Mouse (Mus musculus) heart, embryonic 14.5 days (tissue): Measurements from ENCODE around the gene Runx3. TPM values are rescaled to one million over a fixed set of nuclear protein-coding genes. Genes with fewer than 3 reads are reported as not detected.

Experiments
- ATAC-seq: fragments of 200-750 bp; cut with Nextera tagmentation; 2 replicates; pipeline ENCODE4 v1.8.0; 2017; ENCODE audit warnings: low read depth, moderate TSS enrichment; ENCODE audit not compliant: insufficient number of reproducible peaks, insufficient read depth, low FRiP score
- H3K27ac ChIP-seq, 2 experiments: fragments of 200-500 bp in 1 of 2; fragments of 300-500 bp in 1 of 2; sonication (generic) in 1 of 2; replicated peaks in 1 of 2; 2 replicates each; pipeline ENCODE4 v1.5.1; 2012 to 2014; ENCODE audit warnings: low read depth in 2 of 2, low read length in 2 of 2, control low read depth in 1 of 2, mild to moderate bottlenecking in 1 of 2, mixed read lengths in 1 of 2; ENCODE audit not compliant: control insufficient read depth in 1 of 2, insufficient read depth in 1 of 2
- H3K27me3 ChIP-seq: fragments of 300-500 bp; sonication (generic); 2 replicates; pipeline ENCODE4 v1.6.1; 2014; ENCODE audit warnings: mild to moderate bottlenecking, low read length, control low read depth; ENCODE audit not compliant: control insufficient read depth, insufficient read depth
- H3K36me3 ChIP-seq: fragments of 300-500 bp; sonication (generic); 2 replicates; pipeline ENCODE4 v1.6.1; 2014; ENCODE audit warnings: mild to moderate bottlenecking, control low read depth, low read length, mixed read lengths; ENCODE audit not compliant: control insufficient read depth, insufficient read depth
- H3K4me1 ChIP-seq, 2 experiments: fragments of 200-500 bp in 1 of 2; fragments of 300-500 bp in 1 of 2; sonication (generic) in 1 of 2; 2 replicates each; pipeline ENCODE4 v1.6.1; 2012 to 2014; ENCODE audit warnings: low read length in 2 of 2, control low read depth in 1 of 2, mixed read lengths in 1 of 2; ENCODE audit not compliant: control insufficient read depth in 2 of 2, insufficient read depth in 2 of 2
- H3K4me2 ChIP-seq: fragments of 300-500 bp; sonication (generic); 2 replicates; pipeline ENCODE4 v1.6.1; 2014; ENCODE audit warnings: mild to moderate bottlenecking, low read length
- H3K4me3 ChIP-seq, 2 experiments: fragments of 200-500 bp in 1 of 2; fragments of 300-500 bp in 1 of 2; sonication (generic) in 1 of 2; 2 replicates each; pipeline ENCODE4 v1.5.1; 2012 to 2014; ENCODE audit warnings: low read length in 2 of 2, mild to moderate bottlenecking in 2 of 2, control low read depth in 1 of 2, low read depth in 1 of 2, moderate library complexity in 1 of 2; ENCODE audit not compliant: control insufficient read depth in 1 of 2, insufficient read depth in 1 of 2
- H3K9ac ChIP-seq: fragments of 300-500 bp; sonication (generic); 2 replicates; pipeline ENCODE4 v1.6.1; 2014; ENCODE audit warnings: mild to moderate bottlenecking, low read length
- H3K9me3 ChIP-seq: fragments of 300-500 bp; sonication (generic); 2 replicates; pipeline ENCODE4 v1.6.1; 2016; ENCODE audit warnings: low read length, control low read depth; ENCODE audit not compliant: control insufficient read depth
- WGBS: fragments of 180-500 bp; shearing (Covaris S2); extraction: QIAGEN DNeasy Blood & Tissue Kit; methylation state at CpG from one replicate; pipeline ENCODE4 v1.1.7; 2014; 5-methylcytosine and 5-hydroxymethylcytosine counted together
- polyA plus RNA-seq: library from polyadenylated mRNA; unstranded; fragments of >200 nt; fragmentation: Nextera tagmentation; extraction: Ambion mirVana; gene quantifications from 2 replicates; pipeline ENCODE4 v1.2.1, GENCODE M21; 2014

Gene Runx3
- polyA plus RNA-seq, 1 experiment from 2014 or later: 0.09 TPM

DNA sequence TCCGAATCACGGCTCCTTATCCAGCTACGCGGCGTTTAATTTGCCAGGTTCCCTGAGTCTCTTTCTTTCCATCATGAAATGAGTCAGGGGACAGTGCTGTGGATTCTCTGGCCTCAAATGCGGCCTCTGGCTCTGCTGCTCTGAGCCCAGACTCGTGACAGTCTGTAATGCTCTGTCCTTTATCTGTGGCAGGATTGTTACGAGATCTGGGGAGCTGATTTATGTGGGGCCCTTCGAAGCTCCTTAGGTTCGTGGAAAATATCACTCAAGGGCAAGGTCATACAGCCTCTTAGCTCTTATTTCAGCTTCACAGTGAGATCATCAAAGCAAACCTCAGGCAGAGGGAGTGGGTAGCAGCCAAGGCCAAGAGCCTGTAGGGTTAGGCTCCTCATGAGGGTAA is 6.2 kb upstream of the Runx3 start:
- Histone ChIP-seq H3K36me3 (no peaks in the 10 kb centered on the region), H3K27me3 (peaks cover 17% of the 10 kb centered on the region), H3K4me2 (no peak overlapping the region), H3K9me3 (peaks cover 16% of the 10 kb centered on the region), H3K4me1 (no peaks in the 10 kb centered on the region), H3K9ac (no peak overlapping the region), H3K27ac (no peak overlapping the region), H3K4me3 (no peak overlapping the region)
- 74% methylated on average over 10 of the region's 10 CpGs for WGBS
- ATAC-seq: no peak

DNA sequence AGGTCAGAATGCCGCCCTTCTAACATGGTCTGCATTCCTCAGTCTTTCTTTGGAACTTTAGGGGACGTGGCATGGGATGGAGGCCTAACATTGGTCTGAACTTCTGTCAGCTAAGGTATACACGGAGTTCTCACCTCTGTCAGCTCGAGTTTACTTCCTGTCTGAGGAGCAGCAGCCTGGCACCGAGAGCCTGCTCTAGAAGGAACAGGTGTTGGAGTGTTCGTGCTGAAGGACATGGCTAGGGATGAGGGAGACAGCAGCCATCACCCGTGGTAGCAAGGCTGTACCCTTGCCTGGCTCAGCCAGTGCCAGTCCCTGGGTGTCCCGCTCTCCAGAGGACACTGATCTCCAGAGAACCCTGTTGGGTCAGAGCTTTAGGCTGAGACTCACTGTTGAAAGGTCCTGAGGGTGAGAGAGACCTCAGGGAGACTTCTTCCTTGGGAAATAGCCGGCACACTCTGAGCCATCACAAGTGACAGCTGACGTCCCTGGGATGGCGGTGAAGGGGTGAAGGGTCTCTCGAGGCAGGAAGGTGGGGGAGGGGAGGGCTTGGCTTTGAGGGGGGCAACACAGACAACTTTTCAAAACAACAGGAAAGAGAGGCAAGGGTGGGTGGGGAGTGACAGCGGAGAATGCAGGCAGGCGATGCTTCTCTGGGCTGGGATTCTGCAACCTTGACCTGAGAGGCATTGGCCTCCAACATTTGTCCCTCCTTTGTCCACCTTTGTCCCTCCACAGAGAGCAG is 4.9 kb upstream of the Runx3 start:
- Histone ChIP-seq H3K9ac (no peak overlapping the region), H3K4me1 (no peaks in the 10 kb centered on the region), H3K4me2 (no peak overlapping the region), H3K27ac (no peak overlapping the region), H3K9me3 (peaks cover 16% of the 10 kb centered on the region), H3K27me3 (peaks cover 8% of the 10 kb centered on the region; the same call in 1 of the 2 replicates), H3K4me3 (no peak overlapping the region), H3K36me3 (no peaks in the 10 kb centered on the region)
- ATAC-seq: no peak
- 44% methylated on average over 14 of the region's 14 CpGs for WGBS

DNA sequence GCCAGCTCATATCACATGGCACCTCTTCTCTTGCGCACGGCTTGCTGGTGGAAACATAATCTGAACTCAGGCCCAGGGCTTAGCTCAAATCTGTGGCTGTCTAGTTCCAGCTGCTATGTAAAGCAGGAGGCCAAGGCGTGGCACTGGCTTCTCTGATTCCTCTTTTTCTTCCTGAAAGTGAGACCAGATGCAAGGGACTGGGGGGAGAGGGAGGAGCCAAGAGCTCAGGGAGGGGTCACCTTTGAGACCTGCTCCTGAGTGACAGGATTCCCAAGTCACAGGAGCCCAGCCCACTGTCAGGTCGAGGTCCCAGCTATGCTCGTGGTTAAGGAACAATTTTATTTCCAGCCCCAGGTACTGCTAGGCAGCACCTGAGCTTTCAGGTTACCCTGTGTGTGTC is 4.1 kb upstream of the Runx3 start:
- no peak overlapping the region for H3K4me2 ChIP-seq
- ATAC-seq: no peak
- H3K9ac ChIP-seq: no peak overlapping the region
- H3K36me3 ChIP-seq: no peaks in the 10 kb centered on the region
- no peaks in the 10 kb centered on the region for H3K4me1 ChIP-seq
- H3K27ac ChIP-seq: no peak overlapping the region
- WGBS: 59% methylated on average over 5 of the region's 5 CpGs
- H3K4me3 ChIP-seq: no peak overlapping the region
- H3K9me3 ChIP-seq: peaks cover 16% of the 10 kb centered on the region
- peaks cover 6% of the 10 kb centered on the region; the same call in 1 of the 2 replicates for H3K27me3 ChIP-seq

DNA sequence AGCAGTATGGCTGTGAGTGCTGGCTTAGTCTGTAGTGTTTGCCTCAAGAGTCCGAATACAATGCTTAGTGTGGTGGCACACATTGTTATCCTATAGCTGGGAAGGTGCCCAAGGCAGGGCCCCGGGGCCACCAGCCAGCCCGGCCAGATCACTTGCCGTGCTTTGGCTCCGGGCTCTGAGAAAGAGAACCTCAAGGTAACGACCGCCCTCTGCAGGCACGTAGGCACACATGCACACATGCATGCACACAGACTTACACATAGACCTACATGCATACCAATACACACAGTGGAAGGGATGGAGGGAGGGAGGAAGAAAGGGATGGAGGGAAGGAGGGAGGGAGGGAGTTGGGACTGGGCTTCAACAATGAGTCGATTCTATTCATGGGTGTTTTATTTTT is 2.6 kb upstream of the Runx3 start:
- Histone ChIP-seq H3K27ac (no peak overlapping the region), H3K4me1 (no peaks in the 10 kb centered on the region), H3K36me3 (no peaks in the 10 kb centered on the region), H3K9ac (no peak overlapping the region), H3K4me3 (no peak overlapping the region), H3K4me2 (no peak overlapping the region), H3K27me3 (peaks cover 8% of the 10 kb centered on the region), H3K9me3 (peaks cover 3% of the 10 kb centered on the region; the same call in 1 of the 2 replicates)
- 90% methylated on average over 9 of the region's 9 CpGs for WGBS
- no peak for ATAC-seq

DNA sequence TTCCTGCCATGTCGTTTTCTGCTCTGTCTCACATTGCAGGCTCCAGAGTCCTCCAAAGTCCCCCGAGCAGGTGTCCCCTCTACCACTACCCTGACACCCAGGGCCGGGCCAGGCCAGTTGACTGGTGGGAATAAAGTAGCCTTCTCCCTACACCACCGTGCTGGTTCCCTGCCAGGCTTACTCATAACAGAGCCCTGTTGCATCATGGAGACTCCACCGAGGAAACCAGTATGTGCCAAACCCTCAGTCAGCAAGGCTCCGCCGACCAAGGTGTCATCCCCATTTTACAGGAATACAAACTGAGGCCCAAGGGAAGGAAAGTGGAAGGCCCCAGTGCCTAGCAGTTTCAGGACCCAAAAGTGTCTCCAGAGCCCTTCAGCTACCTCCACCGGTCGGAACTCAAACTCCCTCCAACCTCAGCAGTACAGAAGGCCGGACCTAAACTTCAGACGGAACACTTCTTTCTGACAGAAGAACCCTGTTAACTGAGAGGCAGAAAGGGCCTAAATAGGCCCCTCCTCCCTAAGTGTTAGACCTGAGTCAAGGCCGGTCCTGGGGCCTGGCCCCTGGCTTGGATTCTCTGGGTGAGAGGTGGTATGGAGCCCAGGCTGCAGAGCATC is 1.5 kb upstream of the Runx3 start:
- 83% methylated on average over 12 of the region's 12 CpGs for WGBS
- Histone ChIP-seq H3K36me3 (no peaks in the 10 kb centered on the region), H3K4me1 (no peaks in the 10 kb centered on the region), H3K27ac (no peak overlapping the region), H3K9me3 (no peaks in the 10 kb centered on the region), H3K9ac (no peak overlapping the region), H3K4me3 (no peak overlapping the region), H3K4me2 (no peak overlapping the region), H3K27me3 (peaks cover 9% of the 10 kb centered on the region)
- ATAC-seq: no peak

DNA sequence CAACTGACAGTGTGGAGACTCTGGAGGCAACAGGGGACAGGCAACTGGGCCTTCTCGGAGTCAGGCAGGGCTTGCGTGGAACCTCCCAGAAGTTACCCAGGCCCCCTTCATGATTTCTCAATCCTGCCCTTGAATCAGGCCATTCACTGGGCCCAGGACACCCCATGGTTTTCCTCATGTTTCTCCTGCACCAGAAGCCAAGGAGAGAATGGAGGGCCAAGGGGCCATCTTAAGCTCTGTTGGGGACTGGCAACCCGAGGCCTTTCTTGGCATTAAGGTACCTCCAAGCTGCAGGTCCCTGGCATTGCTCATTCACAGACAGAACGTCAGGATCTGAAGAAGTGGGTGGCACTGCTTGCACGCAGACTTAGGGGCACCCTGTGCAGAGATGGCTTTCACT is 3.3 kb downstream of the Runx3 start:
- peaks cover 30% of the 10 kb centered on the region for H3K27me3 ChIP-seq
- H3K4me3 ChIP-seq: no peak overlapping the region
- 81% methylated on average over 5 of the region's 5 CpGs for WGBS
- H3K4me2 ChIP-seq: no peak overlapping the region
- no peak overlapping the region for H3K9ac ChIP-seq
- H3K4me1 ChIP-seq: no peaks in the 10 kb centered on the region; a peak in 2 of 4 replicates
- no peak for ATAC-seq
- H3K36me3 ChIP-seq: no peaks in the 10 kb centered on the region
- H3K27ac ChIP-seq: no peak overlapping the region
- H3K9me3 ChIP-seq: no peaks in the 10 kb centered on the region

DNA sequence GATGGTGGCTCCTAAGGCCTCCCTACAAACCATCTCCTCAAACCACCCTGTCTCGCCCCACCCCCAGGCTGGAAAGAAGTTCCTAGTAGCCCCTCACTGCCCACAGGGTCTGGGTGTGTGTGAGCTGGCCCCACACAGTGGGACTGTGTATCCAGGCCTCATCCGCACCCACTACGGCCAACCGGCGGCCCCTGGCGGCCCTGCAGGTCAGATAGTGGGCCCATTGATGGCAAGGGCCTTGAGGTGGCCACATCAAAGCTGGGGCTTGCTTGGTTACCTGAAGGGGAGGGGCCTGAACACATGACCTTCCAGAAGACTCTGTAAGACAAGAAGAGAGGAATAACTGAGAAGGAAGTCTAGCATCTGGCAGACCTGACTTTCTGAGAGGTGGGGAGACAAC is 4.3 kb downstream of the Runx3 start:
- H3K4me2 ChIP-seq: no peak overlapping the region
- no peak overlapping the region for H3K9ac ChIP-seq
- 87% methylated on average over 6 of the region's 6 CpGs for WGBS
- no peaks in the 10 kb centered on the region for H3K9me3 ChIP-seq
- peaks cover 0 to 3% of the 10 kb centered on the region in 2 experiments; a peak in 2 of 4 replicates for H3K4me1 ChIP-seq
- ATAC-seq: no peak
- H3K36me3 ChIP-seq: no peaks in the 10 kb centered on the region
- no peak overlapping the region for H3K27ac ChIP-seq
- H3K4me3 ChIP-seq: no peak overlapping the region
- peaks cover 40% of the 10 kb centered on the region for H3K27me3 ChIP-seq
